Mouse (Mus musculus): ENCODE results near the gene Tcf25. TPM values are rescaled to one million over a fixed set of nuclear protein-coding genes. Genes with fewer than 3 reads are reported as not detected.
A peak's percentile ranks its signal among the peaks of the same experiment; 100 is the strongest.
"Not testable (repeated sequence)": the region's sequence is repeated elsewhere in the genome, so short reads cannot be mapped to it uniquely, and the experiment has no call there.

Gene Tcf25
- total RNA-seq, 2 experiments from 2014 or later, result 485 to 539 TPM

DNA sequence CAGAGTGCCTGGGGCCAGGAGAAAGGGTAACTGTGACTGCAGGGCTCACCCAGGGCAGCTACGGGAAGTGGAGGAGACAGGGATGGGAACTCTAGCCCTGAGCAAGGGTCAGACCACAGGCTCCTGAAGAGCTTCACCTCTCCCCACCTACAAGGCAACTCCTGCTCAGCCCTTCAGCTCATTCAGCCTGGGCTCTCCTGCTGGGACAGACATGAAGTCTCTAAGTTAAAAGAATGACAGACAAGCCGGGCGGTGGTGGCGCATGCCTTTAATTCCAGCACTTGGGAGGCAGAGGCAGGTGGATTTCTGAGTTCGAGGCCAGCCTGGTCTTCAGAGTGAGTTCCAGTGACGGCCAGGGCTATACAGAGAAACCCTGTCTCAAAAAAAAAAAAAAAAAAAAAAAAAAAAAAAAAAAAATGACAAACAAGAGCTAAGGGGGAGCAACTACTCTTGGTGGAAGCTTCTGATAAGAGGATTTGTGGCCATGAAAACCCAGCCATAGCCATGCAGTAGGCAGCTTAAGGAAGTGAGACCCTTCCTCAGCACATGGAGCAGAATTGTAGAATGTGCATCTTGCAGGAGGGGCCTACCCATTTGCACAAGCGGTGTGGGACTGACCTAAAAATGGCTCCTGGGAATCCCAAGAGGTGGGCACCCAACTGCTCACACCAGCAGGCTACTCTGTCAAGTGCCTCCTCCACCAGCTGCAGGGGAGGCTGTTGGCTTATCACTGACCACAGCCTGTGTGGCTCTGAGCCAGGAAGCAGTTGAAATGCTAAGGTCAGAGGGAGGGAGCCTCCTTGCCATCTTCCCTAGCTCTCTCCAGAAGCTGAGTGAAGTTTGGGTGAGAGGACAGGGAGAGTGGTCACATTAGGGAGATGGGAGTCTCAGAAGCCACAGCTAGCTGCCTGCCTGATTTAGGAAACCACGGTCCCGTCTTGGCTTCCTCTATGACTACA, 35.3 kb downstream of the Tcf25 start:
- no peak for DNase-seq (ENCODE audit: extremely low spot score in 1 of 2, low spot score in 1 of 2)

DNA sequence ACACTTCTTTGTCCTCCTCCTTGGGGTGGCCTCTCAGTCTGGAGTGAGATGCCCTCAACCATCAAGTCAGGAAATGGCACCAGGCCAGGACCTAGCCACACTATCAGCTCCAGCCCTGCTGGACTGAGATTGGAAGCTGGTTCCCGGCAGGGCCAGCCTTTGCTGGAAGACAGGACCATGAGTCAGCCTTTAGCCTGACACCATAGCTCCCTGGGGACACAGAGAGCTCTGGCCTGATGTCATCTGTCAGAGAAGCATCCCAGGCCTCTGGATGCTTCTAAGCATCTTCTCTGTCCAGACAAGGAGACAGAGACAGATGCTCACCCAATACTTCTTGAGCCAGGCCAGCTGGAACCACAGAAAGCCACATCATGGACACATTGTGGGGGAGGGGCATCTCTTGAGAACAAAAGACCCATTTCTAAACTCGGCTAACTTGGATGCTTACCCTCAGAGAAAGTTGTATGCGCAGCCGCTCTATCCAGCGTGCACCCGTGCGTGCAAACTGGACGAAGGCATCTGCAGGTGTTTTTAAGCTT, 36.6 kb downstream of the Tcf25 start:
- DNase-seq (ENCODE audit: extremely low spot score in 1 of 2, low spot score in 1 of 2), result no peak

DNA sequence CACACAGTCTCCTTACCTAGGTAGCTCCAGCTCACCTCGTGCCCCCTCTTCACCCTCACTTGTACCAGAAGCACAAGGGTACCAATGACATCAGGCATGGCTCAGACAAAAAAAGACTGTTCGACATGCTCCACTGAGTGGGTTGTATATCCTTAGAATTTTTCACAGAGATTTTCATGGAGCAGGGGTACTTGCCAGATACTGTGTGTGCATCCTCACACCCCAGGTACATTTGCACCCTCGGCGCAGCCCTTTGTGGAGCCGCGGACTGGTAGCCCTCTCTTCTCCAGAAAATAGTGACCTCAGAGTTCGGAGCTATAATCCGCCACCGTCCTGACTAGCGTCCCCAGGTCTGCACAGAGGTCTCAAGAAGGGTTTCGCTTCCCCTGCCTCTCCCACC, 37.2 kb downstream of the Tcf25 start:
- DNase-seq (ENCODE audit: extremely low spot score in 1 of 2, low spot score in 1 of 2), result peak in 1 of 2 experiments; percentile 38

DNA sequence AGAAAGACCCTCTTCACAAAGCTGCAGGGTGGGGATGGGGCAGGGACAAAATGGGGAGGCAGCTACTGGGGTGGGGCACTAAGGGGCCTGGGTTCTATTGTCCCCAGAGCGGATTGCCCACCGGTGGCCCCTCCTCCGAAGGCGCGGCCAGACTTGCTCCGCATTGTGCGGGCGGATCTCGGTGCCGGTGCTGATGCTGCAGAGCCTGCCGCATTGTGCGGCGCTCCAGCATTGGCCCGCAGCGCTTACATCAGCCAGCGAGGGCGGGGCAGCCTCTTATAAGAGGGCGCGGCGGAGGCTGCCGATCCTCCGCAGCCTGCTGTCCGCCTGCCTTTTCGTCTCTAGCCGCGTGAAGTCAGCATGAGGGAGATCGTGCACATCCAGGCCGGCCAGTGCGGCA, 37.7 kb downstream of the Tcf25 start, which contains the start of gene Tubb3:
Tubb3 (plus strand) TSS at position 179 of the 400 bp plus-strand sequence.
- peak; percentile 83 to 86 for DNase-seq (ENCODE audit: extremely low spot score in 1 of 2, low spot score in 1 of 2)

DNA sequence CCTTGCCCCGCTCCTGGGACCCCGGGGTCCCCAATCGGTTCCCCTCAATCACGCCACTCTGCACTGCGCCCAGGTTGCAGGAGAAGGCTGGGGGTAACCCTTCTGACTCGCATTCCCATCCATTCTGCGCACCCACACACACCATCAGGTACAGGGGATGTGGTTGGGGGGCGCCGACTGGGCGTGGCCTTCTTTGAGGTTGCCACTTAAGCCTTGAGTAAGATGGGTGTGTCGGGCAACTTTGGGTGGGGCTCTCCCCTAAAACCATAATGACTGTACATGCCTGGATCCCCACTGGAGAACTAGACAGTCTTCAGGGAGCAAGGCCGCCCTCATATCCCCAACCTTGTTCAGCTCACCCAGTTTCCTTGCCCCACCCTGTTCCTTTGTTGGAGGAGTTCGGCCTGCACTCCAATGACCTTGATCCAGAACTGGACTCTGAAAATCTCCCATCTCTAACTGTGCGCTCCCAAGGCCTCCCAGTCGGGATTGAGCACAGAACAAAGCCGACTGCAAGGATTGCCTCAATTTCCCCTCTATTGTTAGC, 38.3 kb downstream of the Tcf25 start:
- no peak for DNase-seq (ENCODE audit: extremely low spot score in 1 of 2, low spot score in 1 of 2)

DNA sequence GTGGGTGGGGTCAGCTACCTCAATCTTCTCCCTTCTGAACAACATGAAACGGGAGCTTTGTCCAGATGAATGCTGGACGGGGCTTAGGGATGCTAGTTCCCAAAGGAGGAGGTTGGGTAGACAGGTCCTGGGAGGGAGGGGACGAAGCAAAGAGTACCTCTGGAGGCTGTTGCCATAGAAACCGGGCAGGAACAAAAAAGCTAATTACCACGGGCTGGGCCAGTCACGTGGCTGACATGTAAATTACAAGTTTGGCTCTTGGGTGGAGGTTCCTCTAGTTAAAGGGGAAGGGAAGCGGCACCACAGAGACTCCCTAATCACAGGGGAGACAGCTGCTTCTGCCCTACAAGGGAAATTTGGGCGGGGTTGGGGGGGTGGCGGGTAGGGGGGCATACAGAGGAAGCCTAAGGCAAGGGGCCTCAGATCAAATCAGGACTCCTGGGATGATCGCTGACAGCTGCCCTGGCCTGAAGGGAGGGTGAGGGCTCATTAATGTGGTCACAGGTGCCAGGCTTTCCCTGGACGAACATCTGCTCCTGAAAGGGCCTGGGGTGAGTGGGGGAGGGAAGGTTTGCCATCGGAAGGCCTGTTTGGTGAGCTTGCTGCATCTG, 39.1 kb downstream of the Tcf25 start:
- DNase-seq (ENCODE audit: extremely low spot score in 1 of 2, low spot score in 1 of 2), result peak; percentile 40 to 54

DNA sequence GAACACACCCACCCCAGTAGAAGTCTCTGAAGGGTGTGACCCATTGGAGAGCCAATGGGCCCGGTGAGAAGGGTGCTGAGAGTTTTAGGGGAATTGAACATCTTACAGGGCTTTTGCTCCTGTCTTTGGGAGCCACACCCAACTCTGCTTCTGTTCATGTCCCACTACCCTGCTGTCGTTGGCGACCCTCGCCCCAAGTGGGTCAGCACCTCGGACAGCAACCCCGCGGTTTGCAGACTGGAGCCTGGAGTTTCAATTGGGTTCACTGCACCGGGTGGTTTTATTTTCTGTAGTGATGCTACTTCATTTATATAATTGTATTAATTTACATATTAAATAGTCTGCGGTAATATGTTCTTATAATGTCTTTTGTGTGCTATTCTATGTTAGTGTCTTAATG, 40.7 kb downstream of the Tcf25 start:
- no peak for DNase-seq (ENCODE audit: extremely low spot score in 1 of 2, low spot score in 1 of 2)

DNA sequence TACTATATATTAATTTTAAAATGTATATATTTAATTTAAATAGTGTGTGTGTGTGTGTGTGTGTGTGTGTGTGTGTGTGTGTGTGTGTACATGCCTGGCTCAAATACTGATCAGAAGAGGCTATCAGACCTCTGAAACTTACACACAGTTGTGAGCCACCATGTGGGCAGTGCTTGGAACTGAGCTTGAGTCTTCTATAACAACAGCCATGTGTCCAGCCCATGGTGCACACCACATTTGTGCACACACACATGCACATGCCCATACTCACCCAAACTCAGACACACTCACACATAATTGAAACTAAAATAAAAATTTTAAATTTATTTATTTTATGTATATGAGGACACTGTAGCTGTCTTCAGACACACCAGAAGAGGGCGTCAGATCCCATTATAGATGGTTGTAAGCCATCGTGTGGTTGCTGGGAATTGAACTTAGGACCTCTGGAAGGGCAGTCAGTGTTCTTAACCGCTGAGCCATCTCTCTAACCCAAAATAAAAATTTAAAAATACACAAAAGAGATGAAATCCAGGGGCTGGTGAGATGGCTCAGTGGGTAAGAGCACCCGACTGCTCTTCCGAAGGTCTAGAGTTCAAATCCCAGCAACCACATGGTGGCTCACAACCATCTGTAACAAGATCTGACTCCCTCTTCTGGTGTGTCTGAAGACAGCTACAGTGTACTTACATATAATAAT, 41.6 kb downstream of the Tcf25 start:
- not testable (repeated sequence) for DNase-seq (ENCODE audit: extremely low spot score in 1 of 2, low spot score in 1 of 2)

DNA sequence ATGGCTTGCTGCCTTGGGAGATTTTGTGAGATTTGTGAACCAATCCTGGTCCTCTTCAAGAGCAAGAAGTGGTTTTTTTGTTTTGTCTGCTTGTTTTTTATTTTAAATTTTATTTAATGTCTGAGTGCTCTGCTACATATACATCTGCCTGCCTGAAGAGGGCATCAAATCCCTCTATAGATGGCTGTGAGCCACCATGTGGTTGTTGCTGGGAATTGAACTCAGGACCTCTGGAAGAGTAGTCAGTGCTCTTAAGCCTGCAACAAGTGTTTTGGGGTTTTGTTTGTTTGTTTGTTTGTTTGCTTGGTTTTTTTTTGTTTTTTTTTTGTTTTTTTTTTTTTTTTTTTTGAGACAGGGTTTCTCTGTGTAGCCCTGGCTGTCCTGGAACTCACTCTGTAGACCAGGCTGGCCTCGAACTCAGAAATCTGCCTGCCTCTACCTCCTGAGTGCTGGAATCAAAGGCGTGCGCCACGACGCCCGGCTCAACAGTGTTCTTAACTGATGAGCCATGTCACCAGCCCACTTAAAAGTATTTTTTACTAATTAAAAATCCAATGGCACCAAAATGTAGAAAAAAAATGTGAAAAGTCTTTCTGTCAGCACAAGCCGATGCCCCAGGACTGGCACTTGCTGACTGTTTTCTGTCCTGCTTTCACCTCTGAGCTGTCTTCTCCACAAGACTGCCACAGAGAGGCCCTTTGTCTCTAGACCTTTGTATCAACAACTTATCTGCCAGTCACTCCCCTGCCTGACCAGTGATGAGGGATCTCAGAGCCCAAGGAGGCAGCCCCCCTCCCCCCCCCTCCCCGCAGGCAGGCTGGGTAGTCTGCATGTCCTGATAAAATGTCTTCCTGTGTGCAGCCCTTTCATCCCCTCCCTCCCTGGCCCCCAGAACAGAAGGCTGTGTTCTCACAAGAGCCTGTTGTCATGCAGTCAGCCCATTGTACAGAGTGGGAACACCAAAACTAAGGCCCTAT, 42.7 kb downstream of the Tcf25 start:
- DNase-seq (ENCODE audit: extremely low spot score in 1 of 2, low spot score in 1 of 2), result no peak

DNA sequence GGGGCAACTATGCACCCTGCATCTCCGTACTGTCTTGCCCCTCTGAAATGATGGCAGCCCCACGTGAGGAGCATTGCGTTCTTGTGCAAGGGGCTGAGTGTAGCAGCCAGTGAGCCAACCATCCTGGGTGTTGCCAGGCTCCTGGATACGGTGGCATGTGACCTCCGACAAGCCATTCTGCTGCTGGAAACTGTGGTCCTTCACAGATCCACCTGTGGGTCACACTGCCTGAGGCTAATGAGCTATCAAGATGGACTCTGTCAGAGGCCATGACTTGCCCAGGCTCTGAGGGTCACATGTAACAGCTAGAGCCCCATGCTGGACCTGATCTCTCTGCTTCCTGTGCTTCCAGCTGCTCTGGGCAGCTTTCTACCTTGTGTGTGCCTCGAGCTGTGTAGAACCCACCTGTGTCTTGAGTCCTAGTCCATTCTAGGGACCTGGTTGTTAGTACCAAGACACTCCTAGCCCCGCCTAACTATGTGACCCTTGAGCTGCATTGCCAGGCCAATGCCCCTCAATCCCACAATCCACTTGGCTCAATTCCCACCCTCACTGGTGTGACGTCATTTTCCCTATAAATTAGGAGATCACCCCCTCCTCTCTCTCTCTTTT, 43.5 kb downstream of the Tcf25 start:
- no peak for DNase-seq (ENCODE audit: extremely low spot score in 1 of 2, low spot score in 1 of 2)

DNA sequence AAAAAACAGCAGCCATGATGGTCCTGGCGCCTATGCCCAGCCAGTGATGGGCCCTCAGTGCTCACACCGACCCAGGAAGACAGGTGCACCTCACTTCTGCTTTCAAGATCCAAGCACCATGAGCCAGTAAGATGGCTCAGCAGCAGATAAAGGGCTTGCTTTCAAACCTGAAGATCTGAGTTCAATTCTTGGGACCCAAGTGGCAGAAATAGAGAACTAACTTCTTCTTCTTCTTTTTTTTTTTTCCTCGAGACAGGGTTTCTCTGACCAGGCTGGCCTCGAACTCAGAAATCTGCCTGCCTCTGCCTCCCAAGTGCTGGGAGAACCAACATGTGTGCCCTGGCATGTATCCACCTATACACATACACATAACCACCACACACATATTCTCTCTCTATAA, 46.2 kb downstream of the Tcf25 start:
- DNase-seq (ENCODE audit: extremely low spot score in 1 of 2, low spot score in 1 of 2), result no peak

DNA sequence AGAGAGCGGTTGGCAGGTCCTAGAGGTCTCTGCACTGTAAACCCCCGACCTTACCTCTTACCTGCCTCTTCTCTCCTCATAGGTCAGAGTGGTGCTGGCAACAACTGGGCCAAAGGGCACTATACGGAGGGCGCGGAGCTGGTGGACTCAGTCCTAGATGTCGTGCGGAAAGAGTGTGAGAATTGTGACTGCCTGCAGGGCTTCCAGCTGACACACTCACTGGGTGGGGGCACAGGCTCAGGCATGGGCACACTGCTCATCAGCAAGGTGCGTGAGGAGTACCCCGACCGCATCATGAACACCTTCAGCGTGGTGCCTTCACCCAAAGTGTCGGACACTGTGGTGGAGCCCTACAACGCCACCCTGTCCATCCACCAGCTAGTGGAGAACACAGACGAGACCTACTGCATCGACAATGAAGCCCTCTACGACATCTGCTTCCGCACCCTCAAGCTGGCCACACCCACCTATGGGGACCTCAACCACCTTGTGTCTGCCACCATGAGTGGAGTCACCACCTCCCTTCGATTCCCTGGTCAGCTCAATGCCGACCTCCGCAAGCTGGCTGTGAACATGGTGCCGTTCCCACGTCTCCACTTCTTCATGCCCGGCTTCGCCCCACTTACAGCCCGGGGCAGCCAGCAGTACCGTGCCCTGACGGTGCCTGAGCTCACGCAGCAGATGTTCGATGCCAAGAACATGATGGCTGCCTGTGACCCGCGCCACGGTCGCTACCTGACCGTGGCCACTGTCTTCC, 47.1 kb downstream of the Tcf25 start:
- DNase-seq (ENCODE audit: extremely low spot score in 1 of 2, low spot score in 1 of 2), result no peak

DNA sequence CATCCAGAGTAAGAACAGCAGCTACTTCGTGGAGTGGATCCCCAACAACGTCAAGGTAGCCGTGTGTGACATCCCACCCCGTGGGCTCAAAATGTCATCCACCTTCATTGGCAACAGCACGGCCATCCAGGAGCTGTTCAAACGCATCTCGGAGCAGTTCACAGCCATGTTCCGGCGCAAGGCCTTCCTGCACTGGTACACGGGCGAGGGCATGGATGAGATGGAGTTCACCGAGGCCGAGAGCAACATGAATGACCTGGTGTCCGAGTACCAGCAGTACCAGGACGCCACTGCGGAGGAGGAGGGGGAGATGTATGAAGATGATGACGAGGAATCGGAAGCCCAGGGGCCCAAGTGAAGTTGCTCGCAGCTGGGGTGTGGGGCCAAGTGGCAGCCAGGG, 47.8 kb downstream of the Tcf25 start:
- no peak for DNase-seq (ENCODE audit: extremely low spot score in 1 of 2, low spot score in 1 of 2)

DNA sequence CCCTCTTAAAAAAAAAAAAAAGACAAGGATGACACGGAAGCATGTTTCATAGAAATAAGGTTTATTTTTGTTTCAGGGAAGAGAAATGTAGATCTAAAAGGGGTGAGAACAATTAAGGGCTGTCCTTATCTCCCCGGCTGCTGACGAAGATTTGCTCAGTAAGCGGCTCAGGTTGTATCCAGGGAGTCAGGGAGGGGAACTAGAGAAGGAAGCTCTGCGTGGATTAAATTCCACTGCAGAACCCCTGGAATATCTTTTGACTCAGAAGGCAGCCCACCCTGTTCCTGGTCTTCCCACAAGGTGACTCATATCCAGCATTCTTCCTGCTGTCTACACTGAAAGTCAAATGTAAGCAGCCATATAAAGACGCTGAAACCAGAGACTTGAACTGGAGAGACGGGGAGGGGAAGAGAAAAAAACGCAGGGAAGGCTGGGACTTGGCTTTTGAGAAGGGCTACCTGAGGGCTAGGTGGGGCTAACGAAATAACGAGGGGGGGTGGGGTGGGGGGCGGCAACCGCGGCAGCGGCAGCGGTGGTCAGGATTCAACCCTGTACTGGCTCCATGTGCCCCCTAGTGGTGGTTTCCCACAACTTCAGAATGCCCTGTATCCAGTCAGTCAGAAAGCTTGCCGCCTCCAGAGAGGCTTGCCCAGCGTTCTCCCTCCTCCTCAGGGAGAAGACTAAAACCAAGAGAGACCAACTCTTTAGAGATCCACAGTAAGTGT, 48.7 kb downstream of the Tcf25 start:
- DNase-seq (ENCODE audit: extremely low spot score in 1 of 2, low spot score in 1 of 2), result peak in 1 of 2 experiments; percentile 72

DNA sequence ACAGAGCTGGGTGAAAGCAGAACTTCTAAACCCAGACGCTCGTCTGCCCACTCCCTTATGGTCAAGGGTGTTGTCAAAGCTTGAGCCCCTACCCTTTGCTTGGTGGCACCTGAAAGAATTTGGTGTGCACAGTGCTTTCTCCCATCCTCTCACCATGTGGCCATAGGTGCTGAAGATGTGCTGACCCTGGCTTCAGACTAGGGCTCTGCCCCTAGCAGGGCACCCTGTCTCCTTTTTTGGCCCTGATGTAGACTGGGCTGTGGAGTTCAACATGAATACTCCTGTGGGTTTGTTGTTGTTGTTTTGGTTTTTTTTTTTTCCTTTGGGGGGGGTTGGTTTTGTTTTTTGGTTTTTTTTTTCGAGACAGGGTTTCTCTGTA, 49.2 kb downstream of the Tcf25 start:
- no peak for DNase-seq (ENCODE audit: extremely low spot score in 1 of 2, low spot score in 1 of 2)

DNA sequence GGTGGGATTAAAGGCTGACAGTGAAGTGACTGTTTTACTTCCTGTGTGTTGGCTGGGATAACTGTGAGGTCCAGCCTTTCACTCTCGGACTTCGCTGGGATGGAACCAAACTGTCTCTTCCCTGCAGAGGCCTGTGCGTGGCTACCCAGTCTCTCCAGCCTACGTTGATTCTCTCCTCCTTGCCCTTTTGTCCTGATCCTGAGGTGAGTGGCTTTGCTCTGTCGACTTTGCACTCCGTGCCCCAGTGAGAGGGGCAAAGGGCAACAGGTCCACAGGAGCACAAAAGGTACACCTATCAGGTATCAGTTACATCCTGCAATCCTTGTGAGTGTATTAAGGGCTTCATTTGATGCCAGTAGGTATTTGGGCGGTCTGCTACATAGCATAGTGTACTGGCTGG, 49.9 kb downstream of the Tcf25 start, which contains the start of gene Def8:
Def8 (plus strand) TSS at position 87 of the 400 bp plus-strand sequence.
- no peak for DNase-seq (ENCODE audit: extremely low spot score in 1 of 2, low spot score in 1 of 2)
